Mouse (Mus musculus) retina, postnatal 7 days (tissue): ENCODE measurements at regions not wholly inside any gene's neighbourhood (a gene's known extent, or its start where the extent isn't known, plus 50 kb on each side); places are given as distances from the start of the nearest gene placed in this dataset.

ENCODE experiments used
- DNase-seq: peaks from one replicate; pipeline ENCODE4 v3.0.0-alpha.2; 2012; ENCODE audit warnings: low read depth, low spot score

GRCm38 (mm10) chr7:70649760-70650377 is 283.3 kb upstream of the Nr2f2 start:
- DNase-seq = no peak

GRCm38 (mm10) chr7:70646801-70647200 is 280.3 kb upstream of the Nr2f2 start:
- no peak for DNase-seq

- no peak for DNase-seq
Measured at GRCm38 (mm10) chr7:70643694-70644301, 277.3 kb upstream of the Nr2f2 start.

- DNase-seq = no peak
Measured at GRCm38 (mm10) chr7:70643055-70643454, 276.5 kb upstream of the Nr2f2 start.

- no peak for DNase-seq
Measured at GRCm38 (mm10) chr7:70641217-70641616, 274.7 kb upstream of the Nr2f2 start.

GRCm38 (mm10) chr7:70640574-70640973 is 274.0 kb upstream of the Nr2f2 start:
- DNase-seq = no peak

- DNase-seq = no peak
Measured at GRCm38 (mm10) chr7:70638161-70638560, 271.6 kb upstream of the Nr2f2 start.

- DNase-seq = no peak
Measured at GRCm38 (mm10) chr7:70634016-70634415, 267.5 kb upstream of the Nr2f2 start.

- no peak for DNase-seq
Measured at GRCm38 (mm10) chr7:70633577-70633976, 267.0 kb upstream of the Nr2f2 start.

- no peak for DNase-seq
Measured at GRCm38 (mm10) chr7:70625643-70626231, 259.2 kb upstream of the Nr2f2 start.

GRCm38 (mm10) chr7:70624727-70625642 is 258.4 kb upstream of the Nr2f2 start:
- DNase-seq = peak; percentile 14

GRCm38 (mm10) chr7:70624031-70624726 is 257.6 kb upstream of the Nr2f2 start:
- DNase-seq = no peak

GRCm38 (mm10) chr7:70619400-70619799 is 252.9 kb upstream of the Nr2f2 start:
- DNase-seq = no peak

GRCm38 (mm10) chr7:70618270-70618669 is 251.7 kb upstream of the Nr2f2 start:
- no peak for DNase-seq

GRCm38 (mm10) chr7:70606511-70606910 is 240.0 kb upstream of the Nr2f2 start:
- DNase-seq = no peak

- DNase-seq = no peak
Measured at GRCm38 (mm10) chr7:70604471-70605174, 238.1 kb upstream of the Nr2f2 start.

- no peak for DNase-seq
Measured at GRCm38 (mm10) chr7:70593027-70593426, 226.5 kb upstream of the Nr2f2 start.

GRCm38 (mm10) chr7:70591361-70592256 is 225.1 kb upstream of the Nr2f2 start:
- no peak for DNase-seq

GRCm38 (mm10) chr7:70589713-70590112 is 223.2 kb upstream of the Nr2f2 start:
- DNase-seq = no peak

GRCm38 (mm10) chr7:70588061-70588460 is 221.5 kb upstream of the Nr2f2 start:
- no peak for DNase-seq
